Mouse (Mus musculus) midbrain, embryonic 13.5 days (tissue): ENCODE data around the gene Sec24a. TPM values are rescaled to one million over a fixed set of nuclear protein-coding genes. Genes with fewer than 3 reads are reported as not detected.
"Not testable (repeated sequence)": the region's sequence is repeated elsewhere in the genome, so short reads cannot be mapped to it uniquely, and the experiment has no call there.

ENCODE experiments used
- ATAC-seq: fragments of 200-750 bp; cut with Nextera tagmentation; 2 replicates; pipeline ENCODE4 v1.8.0; 2017; ENCODE audit warnings: mild to moderate bottlenecking, moderate TSS enrichment, moderate library complexity
- H3K27ac ChIP-seq: fragments of 300-500 bp; sonication (generic); 2 replicates; pipeline ENCODE4 v1.5.1; 2015; ENCODE audit warnings: inconsistent platforms, mild to moderate bottlenecking, moderate library complexity
- H3K27me3 ChIP-seq: fragments of 300-500 bp; sonication (generic); 2 replicates; pipeline ENCODE4 v1.6.1; 2015; ENCODE audit warnings: mild to moderate bottlenecking, inconsistent platforms
- H3K36me3 ChIP-seq: fragments of 300-500 bp; sonication (generic); 2 replicates; pipeline ENCODE4 v1.6.1; 2015; ENCODE audit warnings: mild to moderate bottlenecking, inconsistent platforms
- H3K4me1 ChIP-seq: fragments of 300-500 bp; sonication (generic); replicated peaks from 2 replicates; pipeline ENCODE4 v1.6.1; 2015; ENCODE audit warnings: inconsistent platforms
- H3K4me2 ChIP-seq: fragments of 300-500 bp; sonication (generic); replicated peaks from 2 replicates; pipeline ENCODE4 v1.6.1; 2015; ENCODE audit warnings: moderate library complexity, mild to moderate bottlenecking, inconsistent platforms
- H3K4me3 ChIP-seq: fragments of 300-500 bp; sonication (generic); replicated peaks from 2 replicates; pipeline ENCODE4 v1.5.1; 2015; ENCODE audit warnings: mild to moderate bottlenecking, inconsistent platforms
- H3K9ac ChIP-seq: fragments of 300-500 bp; sonication (generic); replicated peaks from 2 replicates; pipeline ENCODE4 v1.6.1; 2015; ENCODE audit warnings: mild to moderate bottlenecking, inconsistent platforms
- H3K9me3 ChIP-seq: fragments of 300-500 bp; sonication (generic); 2 replicates; pipeline ENCODE4 v1.6.1; 2016; ENCODE audit warnings: mild to moderate bottlenecking, inconsistent platforms
- WGBS: fragments of 180-500 bp; shearing (Covaris S2); methylation state at CpG from one replicate; pipeline ENCODE4 v1.1.7; 2015; 5-methylcytosine and 5-hydroxymethylcytosine counted together
- polyA plus RNA-seq: library from polyadenylated mRNA; unstranded; fragments of >200 nt; fragmentation: Nextera tagmentation; extraction: Ambion mirVana; gene quantifications from 2 replicates; pipeline ENCODE4 v1.2.1, GENCODE M21; 2015

Gene Sec24a
- 13.8 and 14.9 TPM in 2 replicates for polyA plus RNA-seq

GRCm38 (mm10) chr11:51763213-51763907 lies at the start of gene Sec24a, which contains the start of gene Sar1b:
Gene Sec24a (minus strand): TSS chr11:51763634.
Gene Sar1b (plus strand): TSS chr11:51763687.
- peaks cover 26% of the 10 kb centered on the region for H3K4me1 ChIP-seq
- H3K27me3 ChIP-seq: peaks cover 23% of the 10 kb centered on the region
- H3K4me2 ChIP-seq: peak within 1 kb of the TSS; percentile 95
- peak; percentile 96 for ATAC-seq
- H3K9me3 ChIP-seq: no peaks in the 10 kb centered on the region
- peak within 1 kb of the TSS; percentile 63 for H3K4me3 ChIP-seq
- peak within 1 kb of the TSS; percentile 76 for H3K9ac ChIP-seq
- WGBS: 2% methylated on average over 30 of the region's 30 CpGs
- no peaks in the 10 kb centered on the region for H3K36me3 ChIP-seq
- no peak within 1 kb of the TSS for H3K27ac ChIP-seq

GRCm38 (mm10) chr11:51812022-51812546 lies 48.6 kb upstream of the Sec24a start:
- Histone ChIP-seq H3K4me3 (no peak overlapping the region), H3K27ac (no peak overlapping the region), H3K9me3 (no peaks in the 10 kb centered on the region), H3K36me3 (no peaks in the 10 kb centered on the region), H3K27me3 (no peaks in the 10 kb centered on the region), H3K4me2 (no peak overlapping the region), H3K9ac (no peak overlapping the region), H3K4me1 (no peaks in the 10 kb centered on the region)
- no peak for ATAC-seq
- WGBS: 93% methylated on average over 8 of the region's 8 CpGs

- no peaks in the 10 kb centered on the region for H3K4me1 ChIP-seq
- no peak overlapping the region for H3K4me3 ChIP-seq
- H3K4me2 ChIP-seq: no peak overlapping the region
- no peaks in the 10 kb centered on the region for H3K36me3 ChIP-seq
- H3K27ac ChIP-seq: no peak overlapping the region
- no peaks in the 10 kb centered on the region for H3K27me3 ChIP-seq
- H3K9ac ChIP-seq: no peak overlapping the region
- H3K9me3 ChIP-seq: no peaks in the 10 kb centered on the region
- no peak for ATAC-seq
- WGBS: 85% methylated on average over 4 of the region's 4 CpGs
These were observed 47.8 kb upstream of the Sec24a start for GRCm38 (mm10) chr11:51811230-51811629.

- Histone ChIP-seq H3K27ac (no peak overlapping the region), H3K36me3 (no peaks in the 10 kb centered on the region), H3K9me3 (no peaks in the 10 kb centered on the region), H3K4me3 (no peak overlapping the region), H3K4me1 (peaks cover 5% of the 10 kb centered on the region), H3K27me3 (no peaks in the 10 kb centered on the region), H3K9ac (no peak overlapping the region), H3K4me2 (no peak overlapping the region)
- ATAC-seq: no peak
- 62% methylated on average over 6 of the region's 6 CpGs for WGBS
These were observed 46.3 kb upstream of the Sec24a start for GRCm38 (mm10) chr11:51809632-51810224.

- 57% methylated on average over 13 of the region's 13 CpGs for WGBS
- ATAC-seq: no peak
These were observed 43.9 kb upstream of the Sec24a start for GRCm38 (mm10) chr11:51807108-51807879.

GRCm38 (mm10) chr11:51805221-51805981 lies 42.0 kb upstream of the Sec24a start:
- Histone ChIP-seq H3K4me1 (peaks cover 5% of the 10 kb centered on the region), H3K4me3 (peak overlapping the region; percentile 53), H3K27ac (0 out of 2 replicates have a peak overlapping the region, but pooled peaks have one; percentile 35), H3K36me3 (no peaks in the 10 kb centered on the region), H3K4me2 (peak overlapping the region; percentile 77), H3K9ac (peak overlapping the region; percentile 60), H3K9me3 (no peaks in the 10 kb centered on the region), H3K27me3 (no peaks in the 10 kb centered on the region)
- WGBS: 21% methylated on average over 17 of the region's 17 CpGs
- peak; percentile 88 for ATAC-seq

More at GRCm38 (mm10) chr11:51807108-51807879, 43.9 kb upstream of the Sec24a start:
- peaks cover 5% of the 10 kb centered on the region for H3K4me1 ChIP-seq
- H3K4me3 ChIP-seq: no peak overlapping the region
- no peak overlapping the region for H3K27ac ChIP-seq
- no peak overlapping the region for H3K4me2 ChIP-seq
- no peaks in the 10 kb centered on the region for H3K36me3 ChIP-seq
- no peaks in the 10 kb centered on the region for H3K9me3 ChIP-seq
- H3K9ac ChIP-seq: no peak overlapping the region
- no peaks in the 10 kb centered on the region for H3K27me3 ChIP-seq

- no peaks in the 10 kb centered on the region for H3K27me3 ChIP-seq
- H3K27ac ChIP-seq: no peak overlapping the region
- no peaks in the 10 kb centered on the region for H3K36me3 ChIP-seq
- 42% methylated on average over 8 of the region's 8 CpGs for WGBS
- no peak overlapping the region for H3K9ac ChIP-seq
- H3K4me2 ChIP-seq: no peak overlapping the region
- H3K4me3 ChIP-seq: no peak overlapping the region
- no peaks in the 10 kb centered on the region for H3K9me3 ChIP-seq
- no peak for ATAC-seq
- H3K4me1 ChIP-seq: peaks cover 4% of the 10 kb centered on the region
These were observed 37.3 kb upstream of the Sec24a start for GRCm38 (mm10) chr11:51800634-51801325.

GRCm38 (mm10) chr11:51796272-51796671 lies 32.8 kb upstream of the Sec24a start:
- Histone ChIP-seq H3K27me3 (no peaks in the 10 kb centered on the region), H3K4me3 (no peak overlapping the region), H3K4me1 (no peaks in the 10 kb centered on the region), H3K9ac (no peak overlapping the region), H3K9me3 (no peaks in the 10 kb centered on the region), H3K36me3 (peaks cover 15% of the 10 kb centered on the region), H3K4me2 (no peak overlapping the region), H3K27ac (no peak overlapping the region)
- ATAC-seq: no peak
- 85% methylated on average over 4 of the region's 4 CpGs for WGBS

GRCm38 (mm10) chr11:51790662-51791061 lies 27.2 kb upstream of the Sec24a start:
- H3K4me2 ChIP-seq: no peak overlapping the region
- peaks cover 66% of the 10 kb centered on the region for H3K36me3 ChIP-seq
- H3K4me3 ChIP-seq: no peak overlapping the region
- H3K9me3 ChIP-seq: no peaks in the 10 kb centered on the region
- no peak for ATAC-seq
- WGBS: 97% methylated on average over 7 of the region's 7 CpGs
- no peaks in the 10 kb centered on the region for H3K27me3 ChIP-seq
- no peak overlapping the region for H3K27ac ChIP-seq
- H3K4me1 ChIP-seq: no peaks in the 10 kb centered on the region
- no peak overlapping the region for H3K9ac ChIP-seq

GRCm38 (mm10) chr11:51789735-51790134 lies 26.3 kb upstream of the Sec24a start:
- 84% methylated on average over 4 of the region's 4 CpGs for WGBS
- not testable (repeated sequence) for H3K9ac ChIP-seq, H3K27me3 ChIP-seq, H3K9me3 ChIP-seq, H3K4me2 ChIP-seq, ATAC-seq, H3K4me3 ChIP-seq, H3K27ac ChIP-seq, H3K4me1 ChIP-seq
- H3K36me3 ChIP-seq: peaks cover 69% of the 10 kb centered on the region

- Histone ChIP-seq H3K9me3 (no peaks in the 10 kb centered on the region), H3K4me3 (no peak overlapping the region), H3K27me3 (no peaks in the 10 kb centered on the region), H3K4me1 (no peaks in the 10 kb centered on the region), H3K9ac (no peak overlapping the region), H3K36me3 (peaks cover 84% of the 10 kb centered on the region), H3K4me2 (no peak overlapping the region), H3K27ac (no peak overlapping the region)
- 87% methylated on average over 6 of the region's 6 CpGs for WGBS
- ATAC-seq: no peak
These were observed 22.5 kb upstream of the Sec24a start for GRCm38 (mm10) chr11:51785926-51786325.
